Mouse (Mus musculus) lung, embryonic 14.5 days (tissue): Measurements from ENCODE around the gene Snapc5. TPM values are rescaled to one million over a fixed set of nuclear protein-coding genes. Genes with fewer than 3 reads are reported as not detected.
A peak's percentile ranks its signal among the peaks of the same experiment; 100 is the strongest.
"Not testable (repeated sequence)": the region's sequence is repeated elsewhere in the genome, so short reads cannot be mapped to it uniquely, and the experiment has no call there.

Experiments
- ATAC-seq: fragments of 200-750 bp; cut with Nextera tagmentation; 2 replicates; pipeline ENCODE4 v1.8.0; 2017; ENCODE audit warnings: mild to moderate bottlenecking, moderate TSS enrichment, moderate library complexity; ENCODE audit not compliant: insufficient read depth
- DNase-seq: peaks from one replicate; pipeline ENCODE4 v3.0.0-alpha.2; 2015
- H3K27ac ChIP-seq: fragments of 300-500 bp; sonication (generic); 2 replicates; pipeline ENCODE4 v1.5.1; 2014; ENCODE audit warnings: low read depth, mild to moderate bottlenecking, moderate library complexity
- H3K27me3 ChIP-seq: fragments of 300-500 bp; sonication (generic); 2 replicates; pipeline ENCODE4 v1.6.1; 2014; ENCODE audit warnings: low read length, control low read depth; ENCODE audit not compliant: insufficient read depth
- H3K36me3 ChIP-seq: fragments of 300-500 bp; sonication (generic); 2 replicates; pipeline ENCODE4 v1.6.1; 2014; ENCODE audit warnings: control low read depth; ENCODE audit not compliant: insufficient read depth
- H3K4me1 ChIP-seq: fragments of 300-500 bp; sonication (generic); 2 replicates; pipeline ENCODE4 v1.6.1; 2014; ENCODE audit warnings: antibody characterized with exemption, control low read depth; ENCODE audit not compliant: insufficient read depth
- H3K4me2 ChIP-seq: fragments of 300-500 bp; sonication (generic); 2 replicates; pipeline ENCODE4 v1.6.1; 2014; ENCODE audit warnings: mild to moderate bottlenecking
- H3K4me3 ChIP-seq: fragments of 300-500 bp; sonication (generic); 2 replicates; pipeline ENCODE4 v1.5.1; 2014; ENCODE audit warnings: low read depth, low read length
- H3K9ac ChIP-seq: fragments of 300-500 bp; sonication (generic); 2 replicates; pipeline ENCODE4 v1.6.1; 2014
- H3K9me3 ChIP-seq: fragments of 300-500 bp; sonication (generic); 2 replicates; pipeline ENCODE4 v1.6.1; 2016; ENCODE audit warnings: low read depth, low read length, control low read depth
- CTCF ChIP-seq: IDR thresholded peaks from 2 replicates; pipeline ENCODE4 v1.5.1; 2016; ENCODE audit warnings: antibody characterized with exemption, low read depth
- WGBS: fragments of 180-500 bp; shearing (Covaris S2); extraction: QIAGEN DNeasy Blood & Tissue Kit; methylation state at CpG from one replicate; pipeline ENCODE4 v1.1.7; 2014; 5-methylcytosine and 5-hydroxymethylcytosine counted together
- polyA plus RNA-seq: library from polyadenylated mRNA; unstranded; fragments of >200 nt; fragmentation: Nextera tagmentation; extraction: Ambion mirVana; gene quantifications from 2 replicates; pipeline ENCODE4 v1.2.1, GENCODE M21; 2014

Gene Snapc5
- polyA plus RNA-seq, 1 experiment from 2014 or later = 24.7 TPM

DNA sequence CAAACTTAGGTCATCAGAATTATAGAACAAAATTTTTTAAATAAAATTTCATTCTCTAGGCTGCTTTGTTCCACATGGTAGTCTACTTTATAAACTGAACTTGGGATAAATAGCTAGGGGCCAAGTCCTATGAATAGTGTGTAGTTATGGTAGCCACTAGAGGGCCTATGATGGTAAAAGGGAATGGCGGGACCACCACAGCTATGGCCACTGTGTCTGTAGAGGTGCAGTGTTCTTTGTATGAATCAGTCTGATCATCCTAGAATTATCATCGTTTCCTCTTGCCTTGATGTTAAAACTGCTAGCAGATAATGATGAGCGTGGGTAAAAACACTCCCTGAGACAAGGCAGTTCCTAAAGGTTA, 482 bp upstream of the Snapc5 start:
- peak overlapping the region; percentile 61 for H3K4me3 ChIP-seq
- peaks cover 6% of the 10 kb centered on the region; the same call in 1 of the 2 replicates for H3K4me1 ChIP-seq
- 44% methylated on average over 3 of the region's 3 CpGs for WGBS
- H3K4me2 ChIP-seq = peak overlapping the region; percentile 65
- peak; percentile 76 for ATAC-seq
- H3K9ac ChIP-seq = peak overlapping the region; percentile 65
- TF ChIP-seq CTCF = peak; percentile 58
- peaks cover 82% of the 10 kb centered on the region for H3K36me3 ChIP-seq
- H3K27me3 ChIP-seq = no peaks in the 10 kb centered on the region
- DNase-seq = peak; percentile 74
- no peaks in the 10 kb centered on the region for H3K9me3 ChIP-seq
- H3K27ac ChIP-seq = peak overlapping the region; percentile 87

DNA sequence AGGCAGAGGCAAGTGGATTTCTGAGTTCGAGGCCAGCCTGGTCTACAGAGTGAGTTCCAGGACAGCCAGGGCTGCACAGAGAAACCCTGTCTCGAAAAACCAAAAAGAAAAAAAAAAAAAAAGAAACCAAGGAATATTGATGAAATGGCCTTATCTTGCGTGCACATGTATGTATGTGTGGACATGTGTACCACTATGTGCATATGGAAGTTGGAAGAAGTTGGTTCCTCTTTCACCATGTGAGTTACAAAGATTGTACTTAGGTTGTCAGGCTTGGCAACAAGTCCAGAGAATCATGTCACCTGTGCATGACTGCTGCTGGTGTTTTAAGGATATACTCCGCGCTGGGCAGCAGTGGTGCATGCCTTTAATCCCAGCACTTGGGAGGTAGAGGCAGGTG, 4.2 kb downstream of the Snapc5 start:
- not testable (repeated sequence) for ATAC-seq
- H3K36me3 ChIP-seq = peaks cover 68% of the 10 kb centered on the region
- 93% methylated on average over 5 of the region's 5 CpGs for WGBS

DNA sequence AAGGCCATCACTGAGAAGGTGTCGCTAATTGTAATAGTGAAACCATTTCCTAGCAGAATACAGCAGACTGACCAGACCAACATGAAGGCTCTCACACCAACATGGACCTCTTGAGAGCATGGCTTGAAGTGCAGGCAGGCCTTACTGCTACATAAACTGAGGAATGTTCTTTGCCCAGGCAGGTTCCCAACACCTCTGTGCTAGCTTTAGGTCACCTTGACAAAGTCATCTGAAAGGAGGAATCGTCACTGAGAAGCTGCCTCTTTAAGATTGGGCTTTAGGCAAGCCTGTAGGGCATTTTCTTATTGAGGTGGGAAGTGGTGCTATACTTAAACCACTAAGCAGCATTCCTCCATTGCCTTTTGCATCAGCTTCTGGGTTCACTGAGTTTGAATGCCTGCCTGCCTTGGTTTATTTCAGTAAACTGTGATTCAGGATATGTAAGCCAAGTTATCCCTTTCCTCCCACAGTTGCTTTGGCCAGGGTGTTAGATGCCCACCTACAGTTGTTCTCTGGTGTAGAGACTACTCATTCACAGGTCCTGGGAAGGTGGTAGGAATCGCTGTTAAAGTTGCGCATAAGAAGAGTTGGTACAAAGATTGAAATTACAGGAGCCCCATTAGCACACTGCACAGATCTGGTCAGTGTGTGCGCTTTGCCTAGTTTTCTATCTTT, 5.2 kb downstream of the Snapc5 start:
- no peaks in the 10 kb centered on the region for H3K9me3 ChIP-seq
- H3K9ac ChIP-seq = no peak overlapping the region
- no peak overlapping the region for H3K27ac ChIP-seq
- no peak for ATAC-seq
- WGBS = 90% methylated on average over 5 of the region's 5 CpGs
- DNase-seq = no peak
- H3K36me3 ChIP-seq = peaks cover 70% of the 10 kb centered on the region
- TF ChIP-seq CTCF = no peak
- no peak overlapping the region for H3K4me2 ChIP-seq
- no peak overlapping the region for H3K4me3 ChIP-seq
- peaks cover 3% of the 10 kb centered on the region; the same call in 1 of the 2 replicates for H3K4me1 ChIP-seq
- H3K27me3 ChIP-seq = no peaks in the 10 kb centered on the region

More for the DNA sequence above, 4.2 kb downstream of the Snapc5 start:
- not testable (repeated sequence) for H3K27me3 ChIP-seq, DNase-seq, H3K4me2 ChIP-seq, H3K9ac ChIP-seq, H3K9me3 ChIP-seq, H3K4me1 ChIP-seq, H3K4me3 ChIP-seq, H3K27ac ChIP-seq

GRCm38 (mm10) chr9:64193879-64194278, 14.8 kb downstream of the Snapc5 start:
- Histone ChIP-seq H3K27ac (no peak overlapping the region), H3K36me3 (peaks cover 44% of the 10 kb centered on the region)
- WGBS = 93% methylated on average over 1 of the region's 1 CpGs

GRCm38 (mm10) chr9:64195554-64195953, 16.5 kb downstream of the Snapc5 start:
- Histone ChIP-seq H3K9ac (no peak overlapping the region), H3K36me3 (peaks cover 37% of the 10 kb centered on the region; the same call in 1 of the 2 replicates)
- WGBS = 77% methylated on average over 4 of the region's 4 CpGs

More at GRCm38 (mm10) chr9:64193879-64194278, 14.8 kb downstream of the Snapc5 start:
- no peak for DNase-seq
- no peaks in the 10 kb centered on the region for H3K9me3 ChIP-seq
- no peak overlapping the region for H3K4me2 ChIP-seq
- no peak overlapping the region for H3K9ac ChIP-seq
- no peaks in the 10 kb centered on the region for H3K27me3 ChIP-seq
- ATAC-seq = no peak
- H3K4me3 ChIP-seq = no peak overlapping the region
- H3K4me1 ChIP-seq = no peaks in the 10 kb centered on the region
- TF ChIP-seq CTCF = no peak

GRCm38 (mm10) chr9:64197524-64197923, 18.4 kb downstream of the Snapc5 start:
- TF ChIP-seq CTCF = no peak
- DNase-seq (no peak), ATAC-seq (no peak)
- Histone ChIP-seq H3K36me3 (peaks cover 19% of the 10 kb centered on the region; the same call in 1 of the 2 replicates), H3K27me3 (no peaks in the 10 kb centered on the region), H3K9ac (no peak overlapping the region), H3K9me3 (no peaks in the 10 kb centered on the region), H3K4me2 (no peak overlapping the region), H3K27ac (no peak overlapping the region), H3K4me3 (no peak overlapping the region), H3K4me1 (no peaks in the 10 kb centered on the region)
- 80% methylated on average over 8 of the region's 8 CpGs for WGBS

More at GRCm38 (mm10) chr9:64195554-64195953, 16.5 kb downstream of the Snapc5 start:
- H3K4me1 ChIP-seq = no peaks in the 10 kb centered on the region
- no peak overlapping the region for H3K4me3 ChIP-seq
- no peaks in the 10 kb centered on the region for H3K27me3 ChIP-seq
- H3K27ac ChIP-seq = no peak overlapping the region
- ATAC-seq (no peak), DNase-seq (no peak)
- H3K4me2 ChIP-seq = no peak overlapping the region
- TF ChIP-seq CTCF = no peak
- no peaks in the 10 kb centered on the region for H3K9me3 ChIP-seq

GRCm38 (mm10) chr9:64198068-64198762, 19.1 kb downstream of the Snapc5 start:
- ATAC-seq = no peak
- DNase-seq = no peak
- no peaks in the 10 kb centered on the region for H3K4me1 ChIP-seq
- no peak overlapping the region for H3K9ac ChIP-seq
- H3K27me3 ChIP-seq = no peaks in the 10 kb centered on the region
- no peak overlapping the region for H3K4me3 ChIP-seq
- H3K27ac ChIP-seq = no peak overlapping the region
- peaks cover 13% of the 10 kb centered on the region; the same call in 1 of the 2 replicates for H3K36me3 ChIP-seq
- no peak overlapping the region for H3K4me2 ChIP-seq
- no peak for TF ChIP-seq CTCF
- WGBS = 89% methylated on average over 5 of the region's 5 CpGs
- no peaks in the 10 kb centered on the region for H3K9me3 ChIP-seq

- not testable (repeated sequence) for H3K27me3 ChIP-seq, H3K9ac ChIP-seq, ATAC-seq, H3K4me2 ChIP-seq, H3K4me1 ChIP-seq, H3K9me3 ChIP-seq, H3K4me3 ChIP-seq, DNase-seq, H3K27ac ChIP-seq
- peaks cover 10% of the 10 kb centered on the region; the same call in 1 of the 2 replicates for H3K36me3 ChIP-seq
- WGBS = 73% methylated on average over 7 of the region's 7 CpGs
Observed at GRCm38 (mm10) chr9:64198763-64199418, 19.8 kb downstream of the Snapc5 start.
